Mouse (Mus musculus): Measurements from ENCODE around the gene Olfr1223.
"Not testable (repeated sequence)": the region's sequence is repeated elsewhere in the genome, so short reads cannot be mapped to it uniquely, and the experiment has no call there.

The Olfr1223 gene

GRCm38 (mm10) chr2:89151460-89151859, at the start of gene Olfr1223:
TSS of gene Olfr1223 (minus strand) at chr2:89151560.
- DNase-seq (ENCODE audit: low read depth in 1 of 2, low spot score in 2 of 2) = no peak

DNA sequence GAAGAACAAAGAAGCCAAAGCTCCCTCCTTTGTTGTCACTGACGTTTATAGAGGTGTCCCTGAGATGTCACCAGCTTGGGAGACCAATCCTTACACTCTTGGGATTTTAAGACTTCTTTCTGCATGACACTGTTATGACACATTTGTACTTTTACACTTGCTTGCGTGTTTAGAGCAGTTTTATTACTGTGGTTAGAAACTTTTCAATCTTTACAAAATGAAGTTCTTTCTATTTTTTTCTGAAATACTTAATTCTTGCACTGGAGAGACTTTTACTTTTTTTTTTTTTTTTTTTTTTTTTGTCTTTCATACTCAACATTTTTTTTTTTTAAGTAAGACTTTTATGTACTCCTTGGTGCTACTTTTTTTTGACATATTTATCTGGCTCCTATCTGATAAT, 48.6 kb upstream of the Olfr1223 start, which contains the start of gene Olfr1226:
Gene Olfr1226 (minus strand): TSS at position 101 of the 400 bp plus-strand sequence.
- no peak for DNase-seq (ENCODE audit: low read depth in 1 of 2, low spot score in 2 of 2)

GRCm38 (mm10) chr2:89196325-89196982, 45.1 kb upstream of the Olfr1223 start:
- no peak for DNase-seq (ENCODE audit: low read depth in 1 of 2, low spot score in 2 of 2)

GRCm38 (mm10) chr2:89174569-89174968, 23.2 kb upstream of the Olfr1223 start, which contains the start of gene Olfr1225:
TSS of gene Olfr1225 (minus strand) at chr2:89174669.
- no peak for DNase-seq (ENCODE audit: low read depth in 1 of 2, low spot score in 2 of 2)

DNA sequence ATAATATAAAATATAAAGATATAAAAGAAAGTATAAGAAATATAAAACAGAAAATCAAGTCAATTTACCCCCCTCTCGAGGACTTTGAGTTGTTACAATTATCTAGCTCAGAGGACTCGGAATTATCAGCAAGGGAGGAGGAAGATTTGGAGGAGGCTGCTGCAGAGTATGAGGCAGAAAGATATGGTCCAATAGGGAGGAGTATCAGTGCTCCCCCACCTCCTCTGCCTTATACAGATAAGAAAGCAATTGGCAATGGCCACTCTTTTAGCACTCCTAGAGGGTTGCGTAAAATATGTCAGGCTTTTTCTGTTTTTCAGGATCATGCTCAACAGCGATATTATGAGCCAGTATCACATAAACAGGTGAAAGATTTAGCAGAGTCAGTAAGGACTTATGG, 13.4 kb upstream of the Olfr1223 start:
- not testable (repeated sequence) for DNase-seq (ENCODE audit: low read depth in 1 of 2, low spot score in 2 of 2)

DNA sequence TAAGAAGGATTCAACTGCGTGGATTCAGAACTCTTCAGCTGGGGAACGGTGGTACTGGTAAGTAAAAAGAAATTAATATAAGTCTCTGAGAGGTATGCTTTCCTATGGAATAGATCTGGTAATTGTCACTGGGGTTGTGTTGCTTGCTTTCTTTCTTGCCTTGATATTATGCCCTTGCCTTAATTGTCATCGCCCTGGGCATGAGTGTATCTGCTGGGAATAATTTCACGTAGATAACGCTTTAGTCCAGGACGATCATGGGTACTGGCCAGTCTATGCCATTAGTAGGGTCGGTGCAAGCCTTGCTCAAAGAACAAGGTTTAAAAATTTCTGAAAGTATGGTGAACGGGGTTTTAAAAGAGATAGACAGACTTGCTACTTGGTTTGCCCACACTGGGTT, 12.6 kb upstream of the Olfr1223 start, which contains the start of gene Olfr1224-ps1:
Gene Olfr1224-ps1 (minus strand): TSS at position 101 of the 400 bp plus-strand sequence.
- DNase-seq (ENCODE audit: low read depth in 1 of 2, low spot score in 2 of 2) = not testable (repeated sequence)

DNA sequence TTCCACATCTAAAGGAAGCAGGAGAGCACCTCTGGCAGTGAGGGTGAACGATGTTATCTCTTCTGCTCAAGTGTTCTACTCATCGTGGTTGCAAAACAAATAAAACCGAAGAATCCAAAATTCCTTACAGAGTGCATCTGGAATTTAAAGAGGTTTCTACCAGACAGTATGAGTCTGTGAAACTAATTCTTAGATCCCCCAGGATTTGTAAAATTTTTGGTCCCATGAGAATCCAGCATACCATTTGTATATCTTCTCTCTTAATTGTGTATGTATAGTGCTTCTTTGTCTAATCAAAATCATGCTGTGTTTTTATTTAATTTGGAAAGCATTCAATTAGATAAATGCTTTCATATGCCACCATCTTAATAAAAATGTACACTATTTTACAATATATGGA, 18.4 kb downstream of the Olfr1223 start, which contains the start of gene Olfr1222:
Gene Olfr1222 (minus strand): TSS at position 101 of the 400 bp plus-strand sequence.
- DNase-seq (ENCODE audit: low read depth in 1 of 2, low spot score in 2 of 2) = no peak

GRCm38 (mm10) chr2:89117183-89117582, 34.2 kb downstream of the Olfr1223 start, which contains the start of gene Olfr1221:
TSS of gene Olfr1221 (minus strand) at chr2:89117283.
- no peak for DNase-seq (ENCODE audit: low read depth in 1 of 2, low spot score in 2 of 2)

DNA sequence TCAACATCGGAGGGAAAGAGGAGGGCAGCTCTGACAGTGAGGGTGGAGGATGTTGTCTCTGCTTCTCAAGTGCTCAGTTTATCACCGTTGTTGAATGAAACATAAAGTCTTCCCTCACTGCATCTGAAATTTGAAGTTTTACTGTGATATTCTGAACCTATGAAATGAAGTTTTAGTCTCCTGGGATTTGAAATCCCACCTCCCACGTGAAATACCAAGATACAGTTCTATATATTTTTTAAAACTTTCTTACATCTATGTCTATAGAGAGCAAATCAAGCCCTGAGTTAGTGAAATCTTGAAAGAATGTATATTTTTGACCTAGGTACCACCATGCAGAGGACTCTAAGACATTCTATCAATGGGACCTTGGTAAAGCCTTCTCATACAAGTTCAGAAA, 44.6 kb downstream of the Olfr1223 start, which contains the start of gene Olfr1220:
Gene Olfr1220 (minus strand): TSS at position 101 of the 400 bp plus-strand sequence.
- no peak for DNase-seq (ENCODE audit: low read depth in 1 of 2, low spot score in 2 of 2)

- no peak for DNase-seq (ENCODE audit: low read depth in 1 of 2, low spot score in 2 of 2)
These were observed 45.7 kb downstream of the Olfr1223 start for GRCm38 (mm10) chr2:89105651-89106050.

GRCm38 (mm10) chr2:89093848-89094247, 57.5 kb downstream of the Olfr1223 start:
- DNase-seq (ENCODE audit: low read depth in 1 of 2, low spot score in 2 of 2) = no peak

Measured in monocyte, adult 2 months (primary cell).